Mouse (Mus musculus): ENCODE data around the gene Prr29. TPM values are rescaled to one million over a fixed set of nuclear protein-coding genes. Genes with fewer than 3 reads are reported as not detected.

Gene Prr29
- polyA plus RNA-seq, 1 experiment from 2014 or later: not detected

GRCm38 (mm10) chr11:106398481-106398880 is 33.2 kb downstream of the Prr29 start:
- Histone ChIP-seq H3K4me3 (ENCODE audit: low read depth, low read length) (no peak overlapping the region), H3K36me3 (replicated peaks; ENCODE audit: insufficient read depth, low read length) (peaks cover 58% of the 10 kb centered on the region), H3K9me3 (ENCODE audit: low read length) (no peaks in the 10 kb centered on the region), H3K4me1 (ENCODE audit: insufficient read depth) (no peaks in the 10 kb centered on the region), H3K9ac (replicated peaks) (no peak overlapping the region), H3K27ac (ENCODE audit: low read depth) (no peak overlapping the region), H3K4me2 (ENCODE audit: low read depth, low read length) (no peak overlapping the region), H3K27me3 (ENCODE audit: insufficient read depth, low read length) (no peaks in the 10 kb centered on the region)
- DNase-seq: no peak
- 93% methylated on average over 8 of the region's 8 CpGs for WGBS (ENCODE audit: insufficient replicate concordance)
- no peak for ATAC-seq
- TF ChIP-seq CTCF (IDR thresholded peaks at IDR 0.05; ENCODE audit: low read depth) (no peak), EP300 (IDR thresholded peaks at IDR 0.05; ENCODE audit: low read depth) (no peak)

- Histone ChIP-seq H3K27me3 (ENCODE audit: insufficient read depth, low read length) (no peaks in the 10 kb centered on the region), H3K9ac (replicated peaks) (no peak overlapping the region), H3K9me3 (ENCODE audit: low read length) (no peaks in the 10 kb centered on the region), H3K4me3 (ENCODE audit: low read depth, low read length) (no peak overlapping the region), H3K4me2 (ENCODE audit: low read depth, low read length) (no peak overlapping the region), H3K4me1 (ENCODE audit: insufficient read depth) (peaks cover 7% of the 10 kb centered on the region), H3K36me3 (replicated peaks; ENCODE audit: insufficient read depth, low read length) (peaks cover 43% of the 10 kb centered on the region), H3K27ac (ENCODE audit: low read depth) (peak overlapping the region; percentile 67)
- ATAC-seq (no peak), DNase-seq (no peak)
- TF ChIP-seq EP300 (IDR thresholded peaks at IDR 0.05; ENCODE audit: low read depth) (no peak), CTCF (IDR thresholded peaks at IDR 0.05; ENCODE audit: low read depth) (no peak)
- 70% methylated on average over 4 of the region's 4 CpGs for WGBS (ENCODE audit: insufficient replicate concordance)
Observed at GRCm38 (mm10) chr11:106410011-106410410, 44.7 kb downstream of the Prr29 start.

GRCm38 (mm10) chr11:106410507-106410906 is 45.2 kb downstream of the Prr29 start:
- Histone ChIP-seq H3K4me3 (ENCODE audit: low read depth, low read length) (no peak overlapping the region), H3K36me3 (replicated peaks; ENCODE audit: insufficient read depth, low read length) (peaks cover 43% of the 10 kb centered on the region), H3K9me3 (ENCODE audit: low read length) (no peaks in the 10 kb centered on the region), H3K9ac (replicated peaks) (no peak overlapping the region), H3K4me2 (ENCODE audit: low read depth, low read length) (no peak overlapping the region), H3K27me3 (ENCODE audit: insufficient read depth, low read length) (no peaks in the 10 kb centered on the region), H3K4me1 (ENCODE audit: insufficient read depth) (peaks cover 7% of the 10 kb centered on the region), H3K27ac (ENCODE audit: low read depth) (peak overlapping the region; percentile 67)
- ATAC-seq (peak; percentile 76), DNase-seq (no peak)
- 67% methylated on average over 3 of the region's 3 CpGs for WGBS (ENCODE audit: insufficient replicate concordance)
- no peak for TF ChIP-seq EP300 (IDR thresholded peaks at IDR 0.05; ENCODE audit: low read depth)
- TF ChIP-seq CTCF (IDR thresholded peaks at IDR 0.05; ENCODE audit: low read depth): no peak

- DNase-seq (no peak), ATAC-seq (no peak)
- peak overlapping the region; percentile 67; the same call in 1 of the 2 replicates for H3K27ac ChIP-seq (ENCODE audit: low read depth)
- WGBS (ENCODE audit: insufficient replicate concordance): 60% methylated on average over 2 of the region's 2 CpGs
- H3K4me3 ChIP-seq (ENCODE audit: low read depth, low read length): no peak overlapping the region
- TF ChIP-seq CTCF (IDR thresholded peaks at IDR 0.05; ENCODE audit: low read depth): no peak
- no peak for TF ChIP-seq EP300 (IDR thresholded peaks at IDR 0.05; ENCODE audit: low read depth)
- no peak overlapping the region for H3K9ac ChIP-seq (replicated peaks)
- peaks cover 44% of the 10 kb centered on the region for H3K36me3 ChIP-seq (replicated peaks; ENCODE audit: insufficient read depth, low read length)
- H3K9me3 ChIP-seq (ENCODE audit: low read length): no peaks in the 10 kb centered on the region
- no peaks in the 10 kb centered on the region for H3K27me3 ChIP-seq (ENCODE audit: insufficient read depth, low read length)
- H3K4me2 ChIP-seq (ENCODE audit: low read depth, low read length): no peak overlapping the region
- H3K4me1 ChIP-seq (ENCODE audit: insufficient read depth): peaks cover 7% of the 10 kb centered on the region
Observed at GRCm38 (mm10) chr11:106411157-106411556, 45.9 kb downstream of the Prr29 start.

GRCm38 (mm10) chr11:106412641-106413360 is 47.5 kb downstream of the Prr29 start:
- Histone ChIP-seq H3K9me3 (ENCODE audit: low read length) (no peaks in the 10 kb centered on the region), H3K27me3 (ENCODE audit: insufficient read depth, low read length) (no peaks in the 10 kb centered on the region), H3K36me3 (replicated peaks; ENCODE audit: insufficient read depth, low read length) (peaks cover 34% of the 10 kb centered on the region), H3K4me2 (ENCODE audit: low read depth, low read length) (no peak overlapping the region), H3K4me3 (ENCODE audit: low read depth, low read length) (no peak overlapping the region), H3K4me1 (ENCODE audit: insufficient read depth) (peaks cover 7% of the 10 kb centered on the region), H3K27ac (ENCODE audit: low read depth) (peak overlapping the region; percentile 39; the same call in 1 of the 2 replicates), H3K9ac (replicated peaks) (no peak overlapping the region)
- no peak for DNase-seq
- TF ChIP-seq EP300 (IDR thresholded peaks at IDR 0.05; ENCODE audit: low read depth) (no peak), CTCF (IDR thresholded peaks at IDR 0.05; ENCODE audit: low read depth) (no peak)
- peak; percentile 32; the same call in 1 of the 2 replicates for ATAC-seq
- WGBS (ENCODE audit: insufficient replicate concordance): 48% methylated on average over 3 of the region's 3 CpGs

GRCm38 (mm10) chr11:106416331-106416730 is 51.1 kb downstream of the Prr29 start:
- no peaks in the 10 kb centered on the region for H3K27me3 ChIP-seq (ENCODE audit: insufficient read depth, low read length)
- H3K9me3 ChIP-seq (ENCODE audit: low read length): no peaks in the 10 kb centered on the region
- no peak for ATAC-seq
- no peak overlapping the region for H3K27ac ChIP-seq (ENCODE audit: low read depth)
- DNase-seq: no peak
- H3K4me3 ChIP-seq (ENCODE audit: low read depth, low read length): no peak overlapping the region
- H3K4me1 ChIP-seq (ENCODE audit: insufficient read depth): peaks cover 14% of the 10 kb centered on the region
- peaks cover 26% of the 10 kb centered on the region for H3K36me3 ChIP-seq (replicated peaks; ENCODE audit: insufficient read depth, low read length)
- TF ChIP-seq CTCF (IDR thresholded peaks at IDR 0.05; ENCODE audit: low read depth) (no peak), EP300 (IDR thresholded peaks at IDR 0.05; ENCODE audit: low read depth) (no peak)
- H3K9ac ChIP-seq (replicated peaks): no peak overlapping the region
- H3K4me2 ChIP-seq (ENCODE audit: low read depth, low read length): no peak overlapping the region
- 65% methylated on average over 3 of the region's 3 CpGs for WGBS (ENCODE audit: insufficient replicate concordance)

Data from liver, postnatal 0 days (tissue).